Mouse (Mus musculus): Measurements from ENCODE around the gene Cd81.

The Cd81 gene

DNA sequence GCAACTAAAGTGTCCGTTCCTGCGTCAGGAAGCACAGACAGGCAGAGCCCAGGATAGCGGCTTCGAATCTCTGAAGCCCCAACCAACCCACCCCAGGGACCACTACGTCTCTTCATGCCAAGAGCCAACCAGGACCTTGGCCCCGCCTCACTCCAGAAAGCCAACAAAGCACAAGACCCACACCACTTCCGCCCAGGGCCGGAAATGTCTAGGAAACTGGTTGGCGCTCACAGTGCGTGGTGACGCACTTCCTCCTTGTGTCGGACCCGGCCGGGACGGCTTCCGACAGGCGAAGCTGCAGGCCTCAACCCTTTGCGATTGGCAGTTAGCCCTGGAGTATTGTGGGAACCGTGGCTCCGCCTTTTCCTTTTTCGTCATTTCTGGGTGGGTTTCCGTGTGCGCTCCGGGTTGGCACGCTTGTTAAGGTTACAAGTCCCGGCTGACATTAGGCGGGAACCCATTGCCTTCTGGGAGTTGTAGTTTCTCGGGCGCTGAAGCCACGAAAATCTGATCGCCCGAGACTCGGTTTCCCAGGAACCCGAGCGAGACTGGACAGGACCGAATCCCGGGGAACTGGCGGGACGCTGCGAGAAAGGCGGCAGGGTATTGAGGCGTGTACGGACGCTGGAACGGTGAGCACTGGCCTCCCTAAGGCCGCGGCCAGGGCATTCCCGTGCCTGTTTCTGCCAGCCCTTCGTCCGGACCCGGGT lies 16.5 kb downstream of the Cd81 start, which contains the start of gene Tssc4:
Tssc4 (plus strand) TSS at position 368 of the 710 bp plus-strand sequence.
- peak; percentile 91 to 96 for DNase-seq (ENCODE audit: low read depth in 1 of 2, low spot score in 2 of 2)

GRCm38 (mm10) chr7:143069751-143070400 lies 17.3 kb downstream of the Cd81 start:
- DNase-seq (ENCODE audit: low read depth in 1 of 2, low spot score in 2 of 2): no peak

GRCm38 (mm10) chr7:143070506-143071070 lies 18.0 kb downstream of the Cd81 start:
- no peak for DNase-seq (ENCODE audit: low read depth in 1 of 2, low spot score in 2 of 2)

- no peak for DNase-seq (ENCODE audit: low read depth in 1 of 2, low spot score in 2 of 2)
These were observed 20.1 kb downstream of the Cd81 start for GRCm38 (mm10) chr7:143072605-143073004.

GRCm38 (mm10) chr7:143073086-143073485 lies 20.5 kb downstream of the Cd81 start:
- DNase-seq (ENCODE audit: low read depth in 1 of 2, low spot score in 2 of 2): peak in 1 of 2 experiments; percentile 42

GRCm38 (mm10) chr7:143075394-143075793 lies 22.9 kb downstream of the Cd81 start:
- DNase-seq (ENCODE audit: low read depth in 1 of 2, low spot score in 2 of 2): no peak

- no peak for DNase-seq (ENCODE audit: low read depth in 1 of 2, low spot score in 2 of 2)
These were observed 24.8 kb downstream of the Cd81 start for GRCm38 (mm10) chr7:143077351-143077750.

GRCm38 (mm10) chr7:143082024-143082423 lies 29.5 kb downstream of the Cd81 start:
- no peak for DNase-seq (ENCODE audit: low read depth in 1 of 2, low spot score in 2 of 2)

DNA sequence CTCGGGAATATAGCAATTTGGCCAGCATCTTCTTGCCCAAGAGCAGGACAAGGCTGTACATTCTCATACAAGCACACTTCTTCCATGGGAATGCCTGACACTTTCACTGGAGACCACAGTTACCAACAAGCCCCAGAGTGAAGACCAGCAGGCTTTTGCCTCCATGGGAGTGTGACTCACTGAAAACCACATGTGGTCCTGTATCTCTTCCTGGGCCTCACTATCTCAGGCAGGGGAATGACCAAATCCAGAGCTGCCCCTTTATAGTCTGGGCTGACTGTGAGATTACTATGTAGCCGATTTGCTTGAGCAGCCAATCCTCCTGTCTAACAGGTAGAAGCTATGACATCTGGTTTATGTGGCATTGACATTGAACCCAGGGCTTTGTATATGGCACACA lies 31.2 kb downstream of the Cd81 start:
- no peak for DNase-seq (ENCODE audit: low read depth in 1 of 2, low spot score in 2 of 2)

DNA sequence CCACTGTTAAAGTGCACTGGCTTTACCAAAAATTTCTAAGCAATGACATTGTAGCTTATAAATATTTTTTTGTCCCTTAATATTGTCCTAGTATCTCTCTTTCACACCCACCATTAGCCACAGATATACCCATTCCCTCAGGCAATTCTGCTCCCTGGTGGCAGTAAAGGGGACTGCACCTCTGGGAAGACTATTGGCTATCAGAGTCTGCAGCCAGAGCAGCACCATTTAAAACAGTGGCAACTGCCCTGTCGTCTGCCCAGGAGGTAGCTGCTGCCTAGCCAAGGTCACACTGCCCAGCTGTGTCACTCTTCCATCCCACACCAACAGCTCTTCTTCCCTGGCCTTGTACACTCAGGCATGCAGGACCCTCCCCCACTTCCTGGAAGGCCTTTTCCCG lies 33.8 kb downstream of the Cd81 start:
- peak in 1 of 2 experiments; percentile 59 for DNase-seq (ENCODE audit: low read depth in 1 of 2, low spot score in 2 of 2)

GRCm38 (mm10) chr7:143087070-143087579 lies 34.6 kb downstream of the Cd81 start:
- DNase-seq (ENCODE audit: low read depth in 1 of 2, low spot score in 2 of 2): no peak

GRCm38 (mm10) chr7:143093847-143094246 lies 41.3 kb downstream of the Cd81 start:
- DNase-seq (ENCODE audit: low read depth in 1 of 2, low spot score in 2 of 2): no peak

- DNase-seq (ENCODE audit: low read depth in 1 of 2, low spot score in 2 of 2): no peak
These were observed 42.3 kb downstream of the Cd81 start, which contains the start of gene Trpm5 for GRCm38 (mm10) chr7:143094592-143095553. Gene Trpm5 (minus strand): TSS chr7:143094642.

- no peak for DNase-seq (ENCODE audit: low read depth in 1 of 2, low spot score in 2 of 2)
These were observed 43.0 kb downstream of the Cd81 start for GRCm38 (mm10) chr7:143095554-143095907.

GRCm38 (mm10) chr7:143100759-143101158 lies 48.2 kb downstream of the Cd81 start:
- DNase-seq (ENCODE audit: low read depth in 1 of 2, low spot score in 2 of 2): no peak

- no peak for DNase-seq (ENCODE audit: low read depth in 1 of 2, low spot score in 2 of 2)
These were observed 52.8 kb downstream of the Cd81 start for GRCm38 (mm10) chr7:143105258-143105897.

DNA sequence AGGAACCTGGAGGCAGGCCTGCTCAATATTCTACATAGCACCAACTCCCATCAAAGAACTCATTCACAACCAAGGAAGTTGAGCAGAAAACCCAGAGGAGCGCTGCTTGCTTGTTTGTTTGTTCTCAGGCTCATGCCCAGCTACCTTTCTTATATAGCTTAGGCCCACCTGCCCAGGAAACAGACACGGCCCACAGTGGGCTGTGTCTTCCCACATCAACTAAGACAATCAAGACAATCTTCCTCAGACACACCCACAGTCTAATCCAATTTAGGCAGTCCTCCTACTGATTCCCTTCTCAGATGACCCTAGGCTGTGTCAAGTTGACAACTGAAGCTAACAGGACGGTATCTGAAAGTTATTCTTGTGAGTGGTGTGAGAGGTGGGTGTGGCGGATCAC lies 53.5 kb downstream of the Cd81 start, which contains the start of gene Kcnq1:
Kcnq1 (plus strand) TSS at position 301 of the 400 bp plus-strand sequence.
- no peak for DNase-seq (ENCODE audit: low read depth in 1 of 2, low spot score in 2 of 2)

DNA sequence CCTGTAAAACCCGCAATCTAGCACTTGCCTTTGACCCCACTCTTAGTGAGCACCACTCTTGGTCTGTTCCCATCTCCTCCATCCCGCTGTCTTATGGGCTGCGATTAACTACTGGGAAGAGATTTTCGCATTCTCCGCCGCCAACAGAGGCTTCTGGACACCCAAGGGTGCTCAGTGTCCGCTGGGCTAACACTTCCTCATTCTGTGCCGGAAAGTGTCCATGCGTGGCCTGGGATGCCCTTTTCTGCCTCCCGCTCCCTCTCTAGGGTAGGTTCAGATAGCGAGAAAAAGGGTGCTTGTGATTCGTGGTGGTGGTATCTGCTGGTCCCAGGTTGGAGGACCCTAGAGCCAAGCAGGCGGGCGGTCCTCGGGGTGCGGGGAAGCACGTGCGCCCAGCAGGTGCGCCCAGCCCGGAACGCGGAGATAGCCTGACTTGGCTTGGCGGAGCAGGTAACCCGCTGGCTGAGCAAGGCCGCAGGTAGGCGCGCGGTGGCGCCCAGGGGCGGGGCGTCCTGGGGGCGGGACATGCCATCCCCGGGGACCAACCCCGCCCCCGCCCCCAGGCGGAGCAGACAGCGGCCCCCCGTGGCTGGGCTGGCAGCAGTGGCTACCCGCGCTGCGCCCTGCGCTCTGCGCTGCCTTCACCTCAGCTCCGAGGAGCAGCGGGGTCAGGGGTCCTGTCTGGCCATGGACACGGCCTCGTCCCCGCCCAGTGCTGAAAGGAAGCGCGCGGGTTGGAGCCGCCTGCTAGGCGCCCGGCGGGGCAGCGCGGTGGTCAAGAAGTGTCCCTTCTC lies 54.3 kb downstream of the Cd81 start:
- no peak for DNase-seq (ENCODE audit: low read depth in 1 of 2, low spot score in 2 of 2)

- DNase-seq (ENCODE audit: low read depth in 1 of 2, low spot score in 2 of 2): no peak
These were observed 55.7 kb downstream of the Cd81 start for GRCm38 (mm10) chr7:143108200-143108599.
